Mouse (Mus musculus) left cerebral cortex, adult 11 months (tissue): ENCODE results near the gene Prkd1.
"Not testable (repeated sequence)": the region's sequence is repeated elsewhere in the genome, so short reads cannot be mapped to it uniquely, and the experiment has no call there.

Source experiments
- DNase-seq: peaks from one replicate; pipeline ENCODE4 v3.0.0; 2022; ENCODE audit warnings: low spot score

Gene Prkd1

GRCm38 (mm10) chr12:50648671-50649541 lies at the start of gene Prkd1:
Gene Prkd1 (minus strand): TSS chr12:50649098.
- peak; percentile 19 for DNase-seq

GRCm38 (mm10) chr12:50697492-50697891 lies 48.6 kb upstream of the Prkd1 start:
- DNase-seq, result peak; percentile 44

- DNase-seq, result no peak
These were observed 675 bp downstream of the Prkd1 start for GRCm38 (mm10) chr12:50648176-50648670.

GRCm38 (mm10) chr12:50646857-50647256 lies 2.0 kb downstream of the Prkd1 start:
- no peak for DNase-seq

GRCm38 (mm10) chr12:50642671-50643070 lies 6.2 kb downstream of the Prkd1 start:
- no peak for DNase-seq

GRCm38 (mm10) chr12:50640171-50640570 lies 8.7 kb downstream of the Prkd1 start:
- no peak for DNase-seq

- DNase-seq, result no peak
These were observed 14.5 kb downstream of the Prkd1 start for GRCm38 (mm10) chr12:50634436-50634835.

GRCm38 (mm10) chr12:50626100-50626499 lies 22.8 kb downstream of the Prkd1 start:
- not testable (repeated sequence) for DNase-seq

GRCm38 (mm10) chr12:50624175-50624574 lies 24.7 kb downstream of the Prkd1 start:
- no peak for DNase-seq

- DNase-seq, result no peak
These were observed 33.0 kb downstream of the Prkd1 start for GRCm38 (mm10) chr12:50615852-50616251.

GRCm38 (mm10) chr12:50614341-50614740 lies 34.6 kb downstream of the Prkd1 start:
- DNase-seq, result no peak

- no peak for DNase-seq
These were observed 42.0 kb downstream of the Prkd1 start for GRCm38 (mm10) chr12:50606703-50607500.

- no peak for DNase-seq
These were observed 49.5 kb downstream of the Prkd1 start for GRCm38 (mm10) chr12:50599370-50599769.

GRCm38 (mm10) chr12:50598053-50598988 lies 50.6 kb downstream of the Prkd1 start:
- DNase-seq, result no peak

GRCm38 (mm10) chr12:50597467-50597866 lies 51.4 kb downstream of the Prkd1 start:
- no peak for DNase-seq

GRCm38 (mm10) chr12:50595777-50596176 lies 53.1 kb downstream of the Prkd1 start:
- no peak for DNase-seq

GRCm38 (mm10) chr12:50594506-50594905 lies 54.4 kb downstream of the Prkd1 start:
- no peak for DNase-seq

GRCm38 (mm10) chr12:50593481-50593880 lies 55.4 kb downstream of the Prkd1 start:
- DNase-seq, result no peak

- DNase-seq, result no peak
These were observed 60.6 kb downstream of the Prkd1 start for GRCm38 (mm10) chr12:50588137-50588761.

GRCm38 (mm10) chr12:50565198-50565597 lies 83.7 kb downstream of the Prkd1 start:
- DNase-seq, result no peak

GRCm38 (mm10) chr12:50560536-50560935 lies 88.4 kb downstream of the Prkd1 start:
- DNase-seq, result no peak
